Mouse (Mus musculus) adrenal gland, postnatal 4 days (tissue): ENCODE data around the gene Akap2. TPM values are rescaled to one million over a fixed set of nuclear protein-coding genes. Genes with fewer than 3 reads are reported as not detected.

Source experiments
- DNase-seq, 2 experiments: peaks; one replicate each; pipeline ENCODE4 v3.0.0; 2021 to 2022; ENCODE audit warnings: low spot score in 2 of 2, mixed read lengths in 2 of 2
- total RNA-seq, 2 experiments: library from RNA; stranded (reverse); gene quantifications; 2 replicates each; pipeline ENCODE4 v1.2.3; 2021

Akap2 gene
- total RNA-seq, 2 experiments from 2014 or later: 106 to 114 TPM

DNA sequence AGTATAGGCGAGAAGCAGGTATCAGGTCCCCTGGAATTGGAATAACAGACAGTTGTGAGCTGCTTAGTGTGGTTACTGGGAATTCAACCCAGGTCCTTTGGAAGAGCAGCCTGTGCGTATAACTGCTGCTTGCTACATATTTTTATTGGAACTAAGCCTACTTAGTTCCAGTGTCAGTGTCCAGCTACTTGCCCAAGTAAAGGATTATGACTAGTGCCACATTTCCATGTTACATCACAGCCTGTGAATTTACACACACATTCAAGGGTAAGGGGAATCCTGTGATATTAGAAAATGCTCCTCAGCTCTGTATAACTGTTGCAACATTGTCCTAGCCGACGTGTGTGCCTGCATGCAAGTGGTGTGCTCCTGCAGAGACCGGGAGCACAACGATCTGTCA is 219.8 kb downstream of the Akap2 start:
- DNase-seq: no peak

DNA sequence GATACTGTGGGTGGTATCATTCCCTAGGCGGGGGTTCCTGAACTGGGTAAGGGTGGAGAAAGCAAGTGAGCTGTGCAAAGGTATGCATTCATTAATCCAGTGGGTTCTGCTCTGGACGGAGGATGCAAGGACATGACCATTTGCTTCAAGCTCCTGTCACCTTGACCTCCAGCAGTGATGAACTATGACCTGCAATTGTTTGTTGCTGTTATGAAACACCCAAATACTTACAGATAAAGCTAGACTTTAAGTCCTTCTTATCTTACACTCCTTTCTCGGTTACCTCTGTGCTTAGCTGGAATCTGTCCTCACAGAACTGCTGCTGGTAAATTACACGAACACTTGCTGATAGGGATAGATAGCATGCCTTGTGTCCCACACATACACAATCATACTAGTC is 223.2 kb downstream of the Akap2 start:
- no peak for DNase-seq

DNA sequence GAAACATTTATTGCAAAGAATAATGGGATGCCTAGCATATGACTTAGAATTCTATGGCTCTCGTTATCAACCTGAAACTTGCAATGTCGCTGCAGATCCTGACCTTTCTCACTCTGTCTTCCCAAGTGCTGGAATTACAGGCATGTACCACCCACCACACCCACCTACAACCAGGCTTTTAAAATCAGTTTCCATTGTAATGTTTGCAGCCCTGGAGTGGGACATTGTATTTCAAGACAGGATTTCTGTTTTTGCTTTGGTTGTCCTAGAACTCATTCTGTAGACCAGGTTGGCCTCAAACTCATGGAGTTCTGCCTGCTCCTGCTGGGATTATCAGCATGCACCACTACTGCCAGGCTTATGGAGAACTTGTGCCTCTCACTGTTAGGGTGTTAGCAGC is 225.4 kb downstream of the Akap2 start:
- DNase-seq: no peak

Other genes starting within 250 kb of the Akap2 start
- 10 to 100 TPM; 56.9 to 65.9 TPM for gene Pakap, start 149.5 kb upstream of the Akap2 start, total RNA-seq
- gene D630039A03Rik, start 198.6 kb downstream of the Akap2 start, total RNA-seq: 10 to 100 TPM; 10.1 to 10.2 TPM
- 100 to 1,000 TPM; 263 to 266 TPM for gene Txn1, start 238.8 kb downstream of the Akap2 start, total RNA-seq